Mouse (Mus musculus): ENCODE results near the gene Cldn34b3. TPM values are rescaled to one million over a fixed set of nuclear protein-coding genes. Genes with fewer than 3 reads are reported as not detected.
"Not testable (repeated sequence)": the region's sequence is repeated elsewhere in the genome, so short reads cannot be mapped to it uniquely, and the experiment has no call there.

The Cldn34b3 gene
- total RNA-seq (2021): not detected

GRCm38 (mm10) chrX:76264004-76264403 lies at the start of gene Cldn34b3:
Cldn34b3 (plus strand) TSS chrX:76264304.
- DNase-seq; intact Hi-C loops (cut with DNase I): not testable (repeated sequence)

Other genes starting within 250 kb of the Cldn34b3 start
- not detected for gene Cldn34b4, start 129.0 kb downstream of the Cldn34b3 start, total RNA-seq (2021)

All from heart, postnatal 10 days (tissue).